Mouse (Mus musculus) cerebellum, adult 9-10 months (tissue): ENCODE measurements around the gene Pi4k2a.

Experiments used
- DNase-seq: peaks from one replicate; pipeline ENCODE4 v3.0.0; 2022

Pi4k2a gene

DNA sequence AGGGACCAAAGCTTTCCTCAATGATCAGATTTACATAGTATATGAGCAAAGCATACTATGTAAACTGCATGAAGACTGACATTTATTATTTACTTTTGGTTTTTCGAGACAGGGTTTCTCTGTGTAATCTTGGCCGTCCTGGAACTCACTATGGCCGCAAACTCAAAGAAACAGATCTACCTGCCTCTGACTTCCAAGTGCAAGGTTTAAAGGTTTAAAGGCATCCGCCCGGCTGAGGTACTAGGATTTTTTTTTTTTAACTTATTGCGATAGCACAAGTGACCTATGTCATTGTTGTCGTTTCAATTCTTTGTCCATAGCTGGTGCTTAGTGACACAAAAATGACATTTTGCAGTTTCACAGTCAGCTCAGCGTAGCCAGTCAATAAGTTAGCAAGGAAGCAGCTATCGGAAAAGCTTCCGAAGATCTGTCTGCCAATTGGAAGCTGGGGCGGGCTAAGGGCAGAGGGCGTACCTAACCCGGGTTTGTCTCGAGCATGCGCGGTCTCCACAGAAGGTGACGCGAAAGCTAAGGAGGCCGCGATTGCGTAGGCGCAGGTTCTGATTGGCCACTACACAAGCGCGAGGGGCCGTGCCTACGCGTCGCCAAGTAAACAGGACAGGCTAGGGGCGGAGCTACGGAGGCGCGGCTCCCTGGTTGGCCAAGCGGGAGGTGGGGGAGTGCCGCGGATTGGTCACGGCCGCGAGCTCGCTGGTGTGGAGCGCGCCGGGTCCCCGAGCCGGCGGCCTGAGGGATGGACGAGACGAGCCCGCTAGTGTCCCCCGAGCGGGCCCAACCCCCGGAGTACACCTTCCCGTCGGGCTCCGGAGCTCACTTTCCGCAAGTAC is at the start of gene Pi4k2a:
Gene Pi4k2a (plus strand): TSS at position 723 of the 848 bp plus-strand sequence.
- peak; percentile 99 for DNase-seq

DNA sequence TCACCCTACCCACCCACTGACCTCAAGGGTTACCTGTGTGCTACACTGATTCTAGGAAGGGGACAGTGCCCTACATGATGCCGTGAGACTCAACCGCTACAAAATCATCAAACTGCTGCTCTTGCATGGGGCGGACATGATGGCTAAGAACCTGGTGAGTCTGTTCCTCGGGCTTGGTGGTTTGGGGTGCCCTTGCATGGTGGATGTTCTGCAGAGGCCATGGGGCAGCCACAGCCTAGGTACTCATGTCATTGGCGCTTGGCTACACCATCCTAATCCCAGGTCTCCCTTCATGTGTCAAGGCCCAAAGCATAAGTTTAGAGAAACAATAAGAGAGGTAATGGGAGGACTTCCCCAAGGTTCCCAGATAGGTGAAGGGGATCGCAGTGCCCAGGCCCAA is 46.3 kb upstream of the Pi4k2a start:
- DNase-seq = no peak

DNA sequence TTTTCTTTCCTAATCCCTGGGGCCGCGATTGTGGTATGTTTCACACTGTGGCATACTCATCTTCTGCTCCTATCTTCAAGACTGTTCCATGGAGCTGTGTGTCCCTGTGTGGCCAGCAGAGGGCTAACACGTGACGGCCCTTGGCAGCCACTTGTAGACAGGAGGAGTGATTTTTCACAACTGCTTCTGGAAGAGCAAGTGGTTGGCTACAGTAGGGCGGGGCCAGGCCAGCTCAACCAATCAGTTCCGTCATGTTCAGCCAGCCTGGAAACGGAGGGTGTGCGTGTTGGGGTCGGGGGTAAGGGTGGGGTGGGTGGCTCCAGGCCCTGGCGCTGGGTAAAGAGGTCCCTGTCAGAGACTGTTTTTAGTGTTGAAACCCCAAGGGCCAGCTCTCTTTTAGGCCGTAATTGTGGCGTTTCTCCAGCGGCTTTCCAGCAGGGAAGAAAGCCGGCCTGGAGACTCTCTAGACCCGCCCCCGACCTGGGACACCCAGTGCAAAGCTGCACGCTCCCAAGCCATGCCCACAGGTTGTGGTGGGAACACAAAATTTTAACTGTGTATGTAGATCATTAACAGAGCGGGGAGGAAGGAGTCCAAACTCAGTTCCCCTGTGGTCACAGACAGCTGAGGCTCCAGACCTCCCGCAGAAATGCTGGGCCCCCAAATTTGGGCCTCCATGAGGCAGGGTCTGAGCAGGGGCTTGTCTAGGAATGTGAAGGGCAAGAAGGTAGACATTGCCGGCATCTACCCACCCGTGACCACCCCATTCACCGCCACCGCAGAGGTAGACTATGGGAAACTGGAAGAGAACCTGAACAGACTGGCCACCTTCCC is 44.8 kb upstream of the Pi4k2a start, which contains the start of gene Hoga1:
Gene Hoga1 (plus strand): TSS at position 342 of the 834 bp plus-strand sequence.
- DNase-seq = peak; percentile 61

DNA sequence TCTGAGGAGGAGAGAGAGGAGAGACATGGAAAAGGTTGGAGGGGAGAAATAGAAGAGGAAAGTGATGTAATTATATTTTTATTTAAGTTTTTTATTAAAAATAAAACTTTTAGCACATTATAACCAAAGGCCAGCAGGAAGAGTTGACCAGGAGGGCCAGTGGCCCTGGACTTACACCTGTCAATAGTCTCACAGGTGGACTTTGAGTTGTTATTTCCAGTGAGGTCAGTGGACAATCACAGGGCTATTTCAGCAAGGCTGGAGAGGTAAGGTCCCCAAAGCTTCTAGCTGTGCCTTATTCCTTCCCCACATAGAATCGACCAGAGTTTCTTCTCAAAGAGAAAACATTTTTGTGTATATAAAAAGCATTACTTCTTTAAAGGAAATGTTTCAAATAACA is 40.0 kb upstream of the Pi4k2a start:
- no peak for DNase-seq

DNA sequence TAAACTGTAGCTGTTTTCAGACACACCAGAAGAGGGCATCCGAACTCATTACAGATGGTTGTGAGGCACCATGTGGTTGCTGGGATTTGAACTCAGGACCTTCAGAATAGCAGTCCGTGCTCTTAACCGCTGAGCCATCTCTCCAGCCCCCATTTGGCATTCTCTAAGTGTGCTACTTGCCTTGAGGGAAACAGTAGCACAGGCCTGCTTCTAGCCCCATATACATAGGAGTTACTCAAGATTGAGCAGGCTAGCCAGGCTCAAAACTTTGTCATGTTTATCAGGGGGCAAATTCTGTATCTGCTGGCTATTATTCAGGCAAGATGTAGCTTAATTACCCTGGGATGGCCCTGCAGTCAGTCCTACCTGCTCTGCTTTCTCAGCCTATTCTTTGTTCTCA is 38.9 kb upstream of the Pi4k2a start:
- DNase-seq = no peak

DNA sequence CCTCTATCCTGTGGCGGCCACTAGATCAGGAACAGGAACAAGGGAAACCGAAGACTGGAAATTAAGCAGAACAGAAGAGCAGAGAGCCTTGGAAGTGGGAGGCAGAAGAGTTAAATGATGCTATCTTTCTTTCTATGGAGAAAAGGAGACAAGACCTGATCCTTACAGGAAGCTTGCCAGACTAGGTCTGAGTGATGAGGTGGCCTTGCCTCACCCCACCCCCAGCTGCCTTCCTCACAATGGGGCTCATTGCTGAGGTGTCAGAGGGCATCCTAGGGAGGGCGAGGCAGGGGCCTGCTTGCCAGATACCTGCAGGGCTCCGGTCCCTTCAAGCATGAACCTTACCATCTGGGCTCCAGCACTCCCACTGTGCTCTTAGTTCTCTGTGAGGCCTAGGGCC is 38.3 kb upstream of the Pi4k2a start, which contains the start of gene 4933411K16Rik:
Gene 4933411K16Rik (plus strand): TSS at position 301 of the 400 bp plus-strand sequence.
- no peak for DNase-seq

DNA sequence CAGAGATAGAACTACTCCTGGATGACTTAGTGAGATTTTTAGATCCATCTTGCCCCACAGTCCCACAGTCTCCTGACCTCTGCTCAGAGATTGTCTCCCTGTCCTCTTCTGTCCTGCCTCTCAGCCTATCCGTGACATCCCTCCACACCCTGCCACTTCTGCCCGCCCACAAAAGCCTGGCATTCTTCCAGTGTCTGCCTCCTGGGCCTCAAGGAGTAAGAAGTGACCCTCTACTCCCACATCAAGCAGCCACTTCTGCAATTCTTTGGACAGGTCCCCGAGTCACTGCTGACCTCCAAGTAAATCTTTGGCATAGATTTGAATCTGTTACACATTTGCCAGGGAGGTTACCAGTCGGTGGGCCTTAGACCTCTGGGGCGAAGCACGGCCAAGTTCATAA is 36.0 kb upstream of the Pi4k2a start:
- DNase-seq = no peak

DNA sequence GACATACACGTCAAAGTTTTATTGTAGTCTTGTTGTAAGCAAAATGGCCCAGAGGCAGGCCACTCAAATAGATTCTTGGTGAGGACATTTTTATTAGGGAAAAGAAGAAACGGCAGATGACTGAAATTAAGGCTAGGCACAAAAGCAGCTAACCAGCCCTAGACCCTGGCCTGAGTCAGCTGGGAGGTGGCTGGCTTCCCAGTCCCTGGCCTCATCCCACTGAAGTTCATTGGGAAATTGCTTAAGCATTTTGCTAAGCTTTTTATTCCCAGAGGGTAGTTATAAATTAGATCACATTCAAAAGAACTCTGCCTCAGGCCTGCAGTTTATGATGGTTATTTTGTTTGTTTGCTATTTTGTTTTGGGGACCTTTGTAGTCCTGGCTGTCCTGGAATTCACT is 34.4 kb upstream of the Pi4k2a start:
- DNase-seq = no peak

DNA sequence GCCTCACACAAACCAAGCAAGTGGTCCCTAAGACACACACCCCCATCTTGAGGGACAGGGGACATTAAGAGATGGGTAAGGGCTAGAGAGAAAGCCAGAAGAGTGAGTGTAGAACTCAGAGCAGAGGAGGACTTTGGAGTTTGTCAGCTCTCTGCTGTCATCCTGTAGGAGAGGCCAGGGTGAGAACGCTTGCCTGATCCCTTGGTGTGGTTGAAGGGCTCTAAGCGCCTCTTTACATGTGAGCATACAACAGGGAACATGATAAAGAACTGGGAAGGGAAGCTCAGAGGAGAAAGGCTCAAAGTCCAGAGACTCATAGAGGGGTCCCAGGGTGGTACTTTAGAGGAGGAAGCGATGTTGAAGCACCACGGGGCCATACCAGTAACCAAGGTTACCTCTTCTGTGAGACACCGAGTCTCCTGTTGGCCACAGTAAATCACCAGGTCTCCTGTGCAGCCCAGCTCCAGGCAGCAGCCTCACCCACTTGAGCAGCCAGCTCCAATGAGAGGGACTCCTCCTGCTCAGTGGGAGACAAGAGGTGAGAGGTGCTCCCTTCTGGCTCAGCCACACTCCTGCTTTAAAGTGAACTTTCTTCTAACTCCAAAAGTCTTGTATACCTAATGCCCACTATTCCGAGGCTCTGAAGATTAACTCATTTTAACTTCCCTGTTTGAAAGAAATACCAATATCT is 33.4 kb upstream of the Pi4k2a start:
- DNase-seq = no peak

DNA sequence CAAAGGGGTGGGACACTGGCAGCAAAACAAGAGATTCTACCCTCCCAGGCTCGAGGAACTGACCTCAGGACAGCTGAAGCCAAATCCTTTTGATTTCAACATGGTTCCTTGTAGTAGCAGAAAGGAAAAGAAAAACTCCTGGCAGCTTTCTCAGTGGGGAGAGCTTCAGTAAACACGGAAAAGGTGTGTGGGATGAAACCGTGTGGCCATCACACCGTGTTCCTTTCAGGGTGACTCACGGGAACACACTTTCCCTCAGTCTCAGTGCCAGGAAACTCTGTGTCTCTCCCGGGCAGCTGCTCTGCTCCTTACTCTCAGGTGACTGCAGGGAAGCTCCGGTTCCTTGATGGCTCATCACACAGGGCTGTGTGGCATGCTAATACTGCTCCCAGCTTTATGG is 31.8 kb upstream of the Pi4k2a start:
- DNase-seq = no peak

DNA sequence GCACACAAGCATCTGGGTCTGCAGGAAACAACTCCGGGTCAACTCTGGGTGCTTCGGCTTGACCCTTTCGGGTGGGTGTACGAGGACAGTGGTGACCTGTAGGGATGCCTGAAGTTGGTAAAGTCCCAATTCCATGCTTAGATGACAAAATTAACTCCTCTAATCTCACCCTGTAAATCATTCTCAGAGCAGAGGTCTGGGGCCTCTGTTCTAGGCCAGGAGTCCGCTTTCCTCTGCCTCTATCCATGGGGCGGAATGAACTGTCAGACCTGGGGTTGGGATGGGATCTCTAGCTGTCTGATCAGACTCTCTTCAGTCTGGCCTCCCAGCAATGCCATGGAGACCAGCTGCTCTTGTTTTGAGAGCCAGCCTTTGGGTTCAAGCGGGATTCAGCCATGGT is 28.8 kb upstream of the Pi4k2a start:
- DNase-seq = no peak

DNA sequence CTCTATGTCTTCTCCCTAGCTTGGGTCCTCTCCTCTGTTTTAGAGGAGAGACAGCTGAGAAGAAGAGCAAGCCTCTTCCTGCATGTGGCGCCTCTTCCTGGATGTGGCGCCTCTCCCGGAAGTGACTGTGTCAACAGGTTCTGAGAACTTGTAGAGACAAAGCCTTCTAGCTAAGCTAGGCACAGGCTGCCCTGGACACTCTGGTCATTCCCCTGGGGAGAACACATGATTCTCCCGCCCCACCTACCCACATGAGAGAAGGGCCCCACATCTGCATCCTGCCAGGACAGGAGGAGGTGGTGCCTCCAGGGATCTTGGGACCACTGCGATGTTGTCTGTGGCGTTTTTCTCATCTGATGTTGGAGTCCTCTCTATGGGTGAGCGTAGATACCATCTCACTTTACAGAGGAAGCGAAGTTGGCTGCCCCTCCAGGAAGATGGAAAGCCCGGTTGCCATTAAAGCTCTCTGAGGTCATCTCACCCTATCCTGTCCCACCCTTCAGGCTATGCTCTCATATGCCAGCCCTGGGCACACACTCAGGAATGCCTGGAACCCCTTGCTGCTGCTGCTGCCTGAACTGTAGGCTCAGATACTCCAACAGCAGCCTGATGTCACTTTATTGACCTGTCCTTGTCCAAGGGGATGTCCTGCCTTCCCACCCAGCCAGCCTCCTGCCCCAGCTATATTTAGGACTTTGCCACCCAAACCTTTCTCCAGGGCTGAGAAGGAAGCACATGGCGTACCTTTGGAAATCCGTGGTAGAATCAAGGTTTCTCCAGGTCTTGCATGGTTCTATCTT is 21.6 kb upstream of the Pi4k2a start:
- DNase-seq = no peak

DNA sequence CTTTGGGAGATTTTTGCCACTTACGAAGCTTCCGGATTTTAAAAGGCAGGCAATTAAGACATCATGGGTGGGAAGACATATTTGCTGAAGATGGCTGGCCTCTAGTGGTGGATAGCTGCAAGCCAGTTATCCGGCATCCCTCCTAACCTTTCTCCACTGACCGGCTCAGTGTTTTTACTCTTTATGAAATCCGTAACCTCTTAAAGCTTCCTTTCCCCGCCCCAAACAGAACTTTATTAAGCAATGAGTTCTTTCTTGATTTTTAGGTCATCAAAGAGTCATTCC is 21.1 kb upstream of the Pi4k2a start:
- DNase-seq = peak; percentile 54

DNA sequence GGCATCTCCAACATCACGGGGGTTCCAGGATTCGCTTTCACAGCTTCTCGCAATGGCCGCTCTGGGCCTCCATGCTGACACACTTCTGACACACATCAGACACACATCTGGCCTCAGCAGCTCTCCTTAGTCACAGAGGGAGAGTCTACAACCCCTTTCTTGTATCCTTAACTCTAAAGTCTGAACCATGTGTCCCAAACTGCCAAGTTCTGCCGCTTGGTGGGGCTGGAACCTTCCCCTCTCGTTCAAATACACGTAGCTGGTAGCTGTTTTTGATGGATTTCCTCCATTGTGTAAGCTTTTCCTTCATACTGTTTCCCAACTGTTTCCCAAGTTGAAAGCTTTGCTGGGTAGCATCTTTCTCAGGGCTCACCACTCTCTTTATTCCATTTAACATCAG is 19.0 kb upstream of the Pi4k2a start:
- no peak for DNase-seq

DNA sequence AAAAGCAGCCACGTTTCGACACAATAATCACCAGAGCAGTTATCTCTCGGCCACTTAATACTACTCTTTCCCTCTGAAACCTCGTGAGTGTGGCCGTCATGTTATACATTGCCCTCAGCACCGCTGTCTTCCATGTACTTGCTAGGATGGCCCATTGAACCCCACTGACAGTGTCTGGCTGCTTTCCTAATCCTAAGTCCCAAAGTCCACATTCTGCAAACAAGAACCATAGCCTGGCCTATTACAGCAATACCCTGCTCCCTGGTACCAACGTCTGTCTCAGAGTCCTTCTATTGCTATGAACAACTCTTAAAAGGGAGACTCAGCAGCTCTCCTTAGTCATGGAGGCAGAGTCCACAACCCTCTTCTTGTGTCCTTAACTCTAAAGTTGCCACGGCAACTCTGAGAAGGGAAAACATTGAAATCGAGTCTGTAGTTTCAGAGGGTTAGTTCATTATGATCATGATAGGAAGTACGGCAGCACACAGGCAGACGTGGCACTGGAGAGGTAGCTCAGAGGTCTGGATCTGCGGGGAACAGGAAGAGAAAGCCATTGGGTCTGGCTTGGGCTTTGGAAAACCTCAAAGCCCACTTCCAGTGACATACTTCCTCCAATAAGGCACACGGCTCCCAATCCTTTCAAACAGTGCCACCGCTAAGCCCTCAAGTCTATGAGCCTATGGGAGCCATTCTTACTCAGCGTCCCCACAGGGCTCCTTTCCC is 18.2 kb upstream of the Pi4k2a start:
- no peak for DNase-seq

DNA sequence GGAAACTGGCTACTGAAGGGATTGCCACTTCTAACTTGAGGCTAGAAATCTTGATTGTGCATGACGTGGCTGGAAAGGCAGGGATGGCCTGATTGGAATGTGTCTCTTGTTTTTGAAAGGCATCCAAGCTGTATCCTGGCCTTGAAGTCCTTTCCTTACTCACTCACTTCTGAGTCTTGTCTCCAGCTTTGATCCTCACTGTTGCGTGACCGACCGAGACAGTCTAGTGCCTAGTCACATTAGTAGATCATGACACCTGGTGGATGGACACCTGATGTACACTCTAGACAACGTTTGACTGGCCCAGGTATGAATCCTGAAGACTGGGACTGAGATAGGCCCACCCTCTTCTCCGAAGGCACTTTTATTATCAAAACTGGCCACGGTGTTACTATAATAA is 17.5 kb upstream of the Pi4k2a start:
- no peak for DNase-seq

DNA sequence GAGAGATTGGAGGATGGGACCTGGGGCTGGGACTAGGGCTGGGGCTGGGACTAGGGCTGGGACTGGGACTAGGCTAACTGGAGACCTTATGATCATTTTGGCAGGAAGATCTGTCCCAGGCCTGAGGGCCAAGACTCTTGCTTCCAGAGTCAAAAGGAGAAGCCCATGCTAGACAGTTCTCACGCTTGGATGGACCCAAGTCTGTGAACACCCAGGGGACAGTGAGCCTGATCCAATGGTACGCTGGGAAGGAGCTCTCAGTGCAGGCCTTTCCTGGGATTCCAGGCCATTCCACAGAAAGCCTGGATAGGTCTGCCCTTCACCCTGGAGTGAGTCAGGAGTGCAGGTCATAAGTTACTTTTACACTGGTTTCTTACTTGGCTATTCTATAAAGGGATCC is 15.2 kb upstream of the Pi4k2a start:
- no peak for DNase-seq

DNA sequence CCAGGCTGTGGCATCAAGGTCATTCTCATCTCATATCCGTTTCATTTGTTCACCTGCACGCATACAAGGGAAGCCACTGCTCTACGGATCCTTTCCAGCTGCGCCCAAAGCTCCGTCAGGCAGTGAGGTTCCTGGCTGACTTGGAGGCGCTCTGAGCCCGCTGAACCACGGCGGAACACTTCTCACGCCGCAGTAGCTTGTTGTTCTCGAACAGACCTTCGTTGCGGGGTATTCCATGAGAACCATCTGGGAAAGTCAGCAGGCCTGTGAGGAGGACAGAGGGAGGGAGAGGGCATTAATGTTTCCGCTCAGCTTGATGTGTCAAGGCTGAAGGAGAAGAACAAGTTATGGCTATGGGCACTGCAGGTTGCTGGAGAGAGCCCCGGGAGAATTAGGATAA is 14.3 kb upstream of the Pi4k2a start:
- no peak for DNase-seq

DNA sequence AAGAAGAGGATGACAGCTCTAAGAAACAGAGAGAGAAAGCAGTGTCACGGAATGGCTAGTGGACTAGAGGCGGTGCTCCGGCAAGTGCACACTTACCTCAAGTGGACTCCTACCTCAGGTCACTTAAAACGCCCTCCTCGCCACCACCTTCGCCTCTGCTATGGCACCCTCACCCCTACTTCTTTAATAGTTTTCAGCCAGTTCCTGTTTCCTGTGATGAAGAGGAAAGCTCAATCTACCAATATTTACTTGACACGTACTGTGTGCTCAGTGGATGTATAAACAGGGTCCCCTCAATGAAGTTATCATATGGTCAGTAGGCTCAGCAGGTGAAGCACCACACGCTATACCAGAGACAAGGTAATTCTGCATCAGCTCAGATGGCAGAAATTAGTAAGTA is 11.7 kb upstream of the Pi4k2a start:
- no peak for DNase-seq

DNA sequence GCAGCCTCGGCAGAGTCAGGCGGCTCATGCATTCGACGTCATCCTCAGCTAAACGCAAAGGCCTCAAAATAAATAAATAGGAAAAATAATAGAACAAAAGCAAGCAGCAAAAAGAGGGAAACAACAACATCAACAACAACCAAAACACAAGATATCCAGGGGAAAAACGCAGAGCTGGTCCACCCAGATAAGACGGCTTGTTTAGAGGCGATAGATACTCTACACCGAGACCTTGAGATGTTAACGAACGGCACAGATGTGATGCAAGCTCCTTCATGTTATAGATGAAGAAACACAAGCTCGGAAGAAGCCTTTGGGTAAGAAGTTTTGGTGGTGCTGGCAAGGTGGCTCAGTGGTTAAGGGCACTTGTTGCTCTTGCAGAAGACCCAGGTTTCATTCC is 11.3 kb upstream of the Pi4k2a start:
- no peak for DNase-seq

DNA sequence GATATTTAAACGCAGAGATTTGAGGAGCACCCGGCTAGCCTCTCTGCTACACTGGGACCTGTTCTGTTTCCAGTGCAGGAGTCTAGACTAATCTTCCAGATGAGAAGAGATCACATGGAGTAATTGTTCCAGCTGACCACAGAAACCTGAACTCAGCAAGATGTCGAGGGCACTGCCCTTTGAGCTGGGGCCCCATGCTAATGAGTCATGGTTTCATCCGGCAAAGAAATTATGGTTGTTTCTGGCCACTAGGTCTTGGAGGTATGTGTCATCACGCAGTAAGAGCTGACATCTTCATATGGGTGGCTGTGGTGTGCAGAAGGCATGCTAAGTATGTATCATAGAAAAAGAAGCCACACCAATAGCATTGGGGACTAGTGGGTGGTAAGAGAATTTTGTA is 10.3 kb upstream of the Pi4k2a start:
- DNase-seq = no peak

DNA sequence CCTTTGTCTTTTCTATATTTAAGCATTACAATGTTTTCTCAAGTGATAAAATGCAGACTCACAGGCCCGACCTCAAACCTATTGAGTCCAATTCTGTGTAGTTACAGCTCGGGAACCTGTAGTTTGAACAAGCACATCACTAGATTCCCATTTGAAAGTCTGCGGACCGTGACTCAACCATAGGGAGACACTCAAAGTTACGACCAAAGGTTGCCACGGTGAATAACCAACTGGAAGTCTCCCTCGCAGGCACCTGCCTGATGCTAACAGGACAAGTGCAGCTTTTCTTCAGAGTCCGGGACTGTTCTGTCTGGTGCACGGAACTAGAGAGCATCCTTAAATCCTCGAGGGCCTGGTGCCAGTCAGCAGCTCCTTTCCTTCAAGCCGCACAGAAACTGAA is 9.8 kb upstream of the Pi4k2a start:
- no peak for DNase-seq
